Mouse (Mus musculus) erythroblast, adult 5-6 weeks (primary cell): ENCODE measurements around the gene Pcdh15. TPM values are rescaled to one million over a fixed set of nuclear protein-coding genes. Genes with fewer than 3 reads are reported as not detected.

ENCODE experiments used
- ATAC-seq: replicated peaks from 2 replicates; pipeline ENCODE4 v1.8.0; 2016; ENCODE audit warnings: moderate number of reproducible peaks, mild to moderate bottlenecking, moderate TSS enrichment, inconsistent platforms; ENCODE audit not compliant: poor library complexity, low FRiP score, severe bottlenecking
- total RNA-seq, 2 experiments: library from RNA; stranded (forward) in 1 of 2; stranded (reverse) in 1 of 2; fragments of 150-400 nt in 1 of 2; fragments of 200-764, 138-1000 nt in 1 of 2; gene quantifications; 2 replicates each; pipeline versions ENCODE4 v1.2.3 to v1.2.4; 2015 to 2017; ENCODE audit warnings: low replicate concordance in 2 of 2

The Pcdh15 gene
- not detected in 2 replicates for total RNA-seq (2015; ENCODE audit: low replicate concordance)
- 3.0 TPM in 1 of 2 replicates, not detected in the other for total RNA-seq (2017; ENCODE audit: low replicate concordance)

GRCm38 (mm10) chr10:73098966-73099845 lies at the start of gene Pcdh15:
TSS of gene Pcdh15 (plus strand) at chr10:73099342.
- ATAC-seq = no peak

DNA sequence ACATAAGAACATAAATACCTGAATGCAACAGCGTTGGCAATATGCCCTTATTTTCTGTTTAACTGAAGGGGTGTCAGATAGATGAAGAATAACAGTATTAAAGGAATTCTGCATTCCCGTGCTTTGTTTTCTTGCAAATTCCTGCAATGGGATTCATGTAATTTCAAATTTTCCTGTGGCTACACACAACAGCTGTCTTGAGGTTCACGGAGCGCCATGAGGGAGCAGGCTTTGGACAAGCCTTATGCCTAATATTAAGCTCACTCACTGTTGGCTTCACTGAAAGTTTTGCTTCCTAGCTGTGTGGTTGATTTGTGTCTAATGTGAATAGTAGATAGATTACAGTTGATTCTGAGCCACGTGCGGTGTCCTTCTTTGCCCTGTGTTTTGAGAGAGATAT lies 47.1 kb upstream of the Pcdh15 start:
- ATAC-seq = no peak

- ATAC-seq = no peak
Observed at GRCm38 (mm10) chr10:73059726-73060230, 39.4 kb upstream of the Pcdh15 start.

GRCm38 (mm10) chr10:73086703-73087102 lies 12.4 kb upstream of the Pcdh15 start:
- no peak for ATAC-seq

DNA sequence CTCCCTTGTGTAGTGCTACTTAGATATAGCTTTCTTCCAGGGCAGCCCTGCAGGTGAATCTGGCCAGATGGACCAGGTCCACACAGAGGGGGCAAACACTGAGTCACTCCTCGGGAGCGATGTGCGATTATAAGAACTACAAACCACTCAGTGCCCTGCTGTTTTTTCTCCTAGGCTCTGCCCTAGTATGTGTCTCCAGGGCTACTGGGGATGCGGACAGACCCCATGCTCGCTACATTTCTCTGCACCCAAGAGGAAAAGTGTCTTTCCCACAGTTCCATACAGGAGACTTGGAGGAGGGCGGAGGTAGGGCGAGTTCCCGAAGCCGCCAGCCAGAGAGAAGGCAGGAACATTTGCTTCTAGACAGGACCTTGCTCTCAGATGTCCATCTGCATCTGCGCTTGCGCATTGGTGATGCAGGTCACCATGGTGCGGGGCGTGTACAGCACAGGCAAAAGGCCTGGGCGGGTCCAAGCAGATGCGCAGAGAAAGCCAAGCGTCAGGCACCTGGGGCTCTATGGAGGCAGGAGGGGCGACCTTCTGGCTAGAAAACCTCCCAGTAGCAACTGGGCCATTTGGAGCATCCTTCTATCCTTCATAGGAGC lies 2.5 kb upstream of the Pcdh15 start:
- ATAC-seq = no peak

DNA sequence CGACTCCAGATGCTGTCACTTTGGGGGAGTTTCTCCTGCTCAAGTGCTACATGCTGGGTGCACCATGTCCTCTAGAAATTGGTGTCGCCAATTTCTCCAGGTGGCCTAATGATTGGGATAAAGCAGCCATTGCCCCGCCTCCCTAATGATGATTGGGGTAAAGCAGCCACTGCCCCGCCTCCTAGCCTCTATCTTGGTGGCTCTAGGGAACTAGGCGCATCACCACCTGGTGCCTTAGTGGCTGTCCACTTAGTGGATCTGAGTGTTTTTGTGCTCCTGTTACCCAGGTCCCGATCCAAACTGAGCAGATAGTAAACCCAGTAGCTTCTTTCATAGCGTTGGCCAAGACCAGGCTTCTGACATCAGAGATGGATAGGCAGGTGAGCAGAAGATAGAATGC lies 2.0 kb upstream of the Pcdh15 start:
- no peak for ATAC-seq

- ATAC-seq = no peak
Observed at GRCm38 (mm10) chr10:73097979-73098378, 1.2 kb upstream of the Pcdh15 start.

- ATAC-seq = no peak
Observed at GRCm38 (mm10) chr10:73099846-73100241, 702 bp downstream of the Pcdh15 start.

- no peak for ATAC-seq
Observed at GRCm38 (mm10) chr10:73103383-73103994, 4.3 kb downstream of the Pcdh15 start.

- no peak for ATAC-seq
Observed at GRCm38 (mm10) chr10:73105893-73106292, 6.8 kb downstream of the Pcdh15 start.

DNA sequence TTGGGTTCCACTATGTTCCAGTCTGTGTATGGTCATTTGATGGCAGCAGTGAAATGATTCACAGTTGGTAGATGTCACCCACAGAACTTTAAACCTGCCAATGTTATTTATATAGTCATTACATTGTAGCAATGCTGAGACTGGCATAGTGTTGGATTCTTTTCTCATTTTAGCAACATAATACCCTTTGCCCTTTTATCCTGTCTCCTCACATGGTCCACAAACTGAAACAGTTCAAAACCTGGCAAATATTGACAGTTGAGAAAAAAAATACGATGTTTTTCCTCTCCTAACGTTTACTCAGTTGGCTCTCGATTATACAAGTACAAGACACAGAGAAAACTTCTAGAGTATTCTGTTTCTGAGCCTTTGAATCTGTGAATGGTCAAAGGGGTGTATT lies 38.8 kb downstream of the Pcdh15 start:
- no peak for ATAC-seq

DNA sequence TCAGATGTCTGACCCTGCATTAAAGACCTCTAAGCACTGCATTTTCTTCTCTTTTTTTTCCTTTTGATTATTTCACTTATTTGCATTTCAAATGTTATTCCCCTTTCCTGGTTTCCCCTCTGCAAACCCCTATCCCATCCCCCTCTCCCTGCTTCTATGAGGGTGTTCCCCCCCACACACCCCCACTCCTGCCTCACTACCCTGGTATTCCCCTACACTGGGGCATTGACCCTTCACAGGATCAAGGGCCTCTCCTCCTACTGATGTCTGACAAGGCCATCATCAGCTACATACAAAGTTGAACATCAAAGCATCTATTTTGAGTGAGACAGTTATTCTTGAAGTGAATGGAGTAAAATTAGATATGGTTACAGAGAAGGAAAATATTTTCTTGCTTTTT lies 48.4 kb downstream of the Pcdh15 start:
- ATAC-seq = no peak

GRCm38 (mm10) chr10:73147978-73148377 lies 48.8 kb downstream of the Pcdh15 start:
- no peak for ATAC-seq

GRCm38 (mm10) chr10:73154544-73154943 lies 55.4 kb downstream of the Pcdh15 start:
- ATAC-seq = no peak

GRCm38 (mm10) chr10:73161757-73162156 lies 62.6 kb downstream of the Pcdh15 start:
- no peak for ATAC-seq

DNA sequence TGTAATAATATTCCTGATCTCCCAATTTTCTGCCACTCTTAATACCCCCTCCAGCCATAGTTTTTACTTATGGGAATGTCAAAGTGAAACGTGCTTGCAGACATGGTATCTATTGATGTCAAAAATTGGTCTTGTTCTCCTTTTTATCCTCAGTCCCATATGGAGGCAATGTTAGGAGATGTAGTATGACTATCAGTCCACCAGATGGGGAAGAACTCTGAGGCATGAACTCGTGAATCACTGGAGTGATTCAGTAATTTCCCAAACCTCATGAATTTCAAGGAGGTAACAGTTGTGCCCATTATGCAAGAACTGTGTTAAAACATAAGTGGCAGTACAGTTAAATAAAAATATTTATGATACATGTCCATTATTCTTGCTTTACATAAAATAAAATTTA lies 116.9 kb downstream of the Pcdh15 start:
- ATAC-seq = no peak

GRCm38 (mm10) chr10:73242294-73242693 lies 143.2 kb downstream of the Pcdh15 start:
- ATAC-seq = no peak

DNA sequence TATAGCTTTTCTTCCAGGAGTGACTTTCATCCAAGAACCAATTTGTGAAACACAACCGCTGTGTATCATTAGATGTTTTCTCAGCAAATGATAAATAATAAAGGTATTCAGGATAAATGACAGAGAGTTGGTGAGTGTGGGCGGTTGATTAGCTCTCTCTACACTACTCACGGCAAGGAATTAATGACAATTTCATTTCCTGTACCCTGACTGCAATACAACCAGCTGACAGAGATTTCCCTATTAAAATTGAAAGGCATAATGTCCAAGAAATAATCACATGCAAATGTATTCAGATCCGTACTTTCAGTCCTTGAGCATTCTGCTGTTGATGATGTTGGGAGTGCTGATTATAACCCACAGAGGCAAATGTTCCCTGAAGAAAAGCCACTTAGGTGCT lies 181.3 kb downstream of the Pcdh15 start:
- ATAC-seq = no peak

DNA sequence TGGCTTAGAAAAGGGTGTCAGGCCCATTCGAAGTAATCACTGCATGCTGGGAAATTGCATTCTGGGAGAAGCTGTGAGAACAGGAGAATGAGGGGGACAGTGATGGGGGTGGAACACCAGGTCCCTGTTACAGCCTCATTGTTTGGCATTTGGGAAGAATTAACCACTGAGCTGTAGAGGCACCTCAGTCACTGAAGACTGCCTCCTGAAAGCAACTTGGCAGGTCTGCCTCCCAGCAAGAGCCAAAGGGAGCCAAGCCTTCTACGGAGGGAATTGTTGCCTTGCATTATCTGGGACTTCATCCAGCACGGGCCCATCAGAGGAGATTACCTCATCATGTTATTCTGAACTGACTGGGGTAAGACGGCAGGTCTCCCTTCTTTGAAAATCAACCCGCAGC lies 197.3 kb downstream of the Pcdh15 start:
- ATAC-seq = no peak

GRCm38 (mm10) chr10:73301951-73302350 lies 202.8 kb downstream of the Pcdh15 start:
- ATAC-seq = no peak

- no peak for ATAC-seq
Observed at GRCm38 (mm10) chr10:73306677-73307076, 207.5 kb downstream of the Pcdh15 start.
